Mouse (Mus musculus): Measurements from ENCODE around the gene Ankrd9.

DNA sequence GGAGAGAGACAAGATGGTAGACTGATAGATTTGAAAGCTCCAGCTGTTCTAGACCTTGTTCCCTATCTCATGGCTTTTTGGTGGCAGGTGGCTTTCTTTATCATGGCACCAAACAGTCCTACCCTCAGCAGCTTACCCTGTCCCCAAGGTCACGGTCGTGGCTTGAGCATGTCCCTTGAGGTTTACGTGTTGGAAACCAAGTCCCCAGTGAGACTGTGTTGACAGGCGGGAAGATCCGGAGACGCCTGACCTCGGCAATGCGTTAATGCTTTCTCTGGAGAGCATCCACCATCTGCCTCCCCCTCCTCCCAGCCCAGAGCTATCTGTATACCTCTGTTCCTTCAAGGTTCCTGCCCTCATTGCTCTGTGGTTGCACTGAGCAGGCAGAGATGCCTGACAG lies 4.9 kb upstream of the Ankrd9 start:
- TF ChIP-seq POLR2A (IDR thresholded peaks at IDR 0.05; ENCODE audit: low read depth, low read length) (no peak), CTCF (IDR thresholded peaks at IDR 0.05; ENCODE audit: extremely low read depth, insufficient read length, insufficient replicate concordance, low read depth, low read length) (no peak)

Measured in small intestine, adult 2 months (tissue).